Mouse (Mus musculus): ENCODE measurements around the gene Epha8.

The Epha8 gene

DNA sequence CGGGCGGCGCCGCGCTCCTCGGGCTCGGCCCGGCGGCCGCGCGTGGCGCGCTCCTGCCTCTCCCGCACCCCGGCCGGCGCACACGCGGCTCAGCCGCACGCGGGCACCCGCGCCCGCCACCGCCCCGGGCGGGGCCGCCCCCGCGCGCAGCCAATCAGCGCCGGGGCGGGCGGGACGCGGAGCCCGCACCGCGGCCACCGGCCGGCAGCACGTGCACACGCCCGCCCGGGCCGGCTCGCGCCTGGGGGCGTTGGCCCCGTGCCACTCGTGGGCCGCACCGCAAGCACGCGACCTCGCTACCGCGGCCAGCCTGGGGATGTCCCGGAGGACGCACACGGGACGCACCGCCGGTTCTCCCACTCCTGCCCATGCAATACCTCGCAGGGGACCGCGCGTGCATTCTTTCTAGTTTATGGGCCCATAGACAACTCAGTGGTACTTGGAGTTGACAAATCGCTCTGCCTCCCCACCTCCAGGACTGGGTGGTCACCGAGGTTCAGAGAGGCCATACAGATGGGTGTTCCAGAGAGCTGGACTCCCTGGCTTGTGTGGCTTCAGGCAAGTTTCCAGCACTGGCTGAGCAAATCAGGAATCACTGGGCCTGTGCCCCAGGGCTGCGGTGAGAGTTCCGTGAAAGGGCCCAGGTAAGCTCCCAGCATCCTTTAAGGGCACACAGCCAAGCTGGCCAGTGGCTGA is at the start of gene Epha8:
Epha8 (minus strand) TSS at position 66 of the 696 bp plus-strand sequence.
- no peak for DNase-seq

DNA sequence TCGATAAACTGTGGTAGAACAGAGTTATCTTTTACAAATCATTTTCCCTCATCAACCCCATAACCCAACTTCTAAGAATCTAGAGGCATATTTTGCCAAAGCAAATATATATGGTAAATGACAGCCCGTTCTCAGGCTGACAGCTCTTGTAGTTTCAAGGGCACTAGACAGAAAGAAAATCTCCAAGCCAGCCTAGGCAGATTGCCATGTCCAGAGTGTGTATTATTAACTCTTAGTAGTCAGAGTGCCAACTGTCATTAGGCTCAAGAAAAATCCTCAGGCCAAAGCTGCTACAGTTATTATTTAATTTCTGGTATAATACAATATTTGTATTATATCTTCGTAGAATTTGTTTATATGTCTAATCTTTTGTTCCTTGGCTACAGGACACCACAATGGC is 45.2 kb upstream of the Epha8 start:
- peak; percentile 73 for DNase-seq

DNA sequence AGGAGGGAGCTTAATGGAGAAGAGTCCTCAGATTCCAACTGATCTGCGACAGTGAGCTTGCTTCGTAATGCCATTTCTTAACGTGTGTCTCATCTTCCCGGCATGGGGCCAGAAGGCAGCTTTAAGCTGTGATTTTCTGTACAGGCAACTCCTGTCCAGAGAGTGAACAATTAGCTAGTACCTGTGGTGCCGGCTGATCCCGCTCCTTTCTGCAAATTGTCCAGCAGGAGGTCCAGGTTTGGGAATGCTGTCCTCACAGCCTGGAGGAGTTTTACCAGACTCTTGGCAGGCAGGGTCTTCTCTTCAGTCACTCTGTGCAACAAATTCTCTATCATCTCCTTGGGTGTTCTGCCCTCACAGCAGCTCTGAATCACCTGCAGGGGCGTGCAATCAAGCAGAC is 44.4 kb upstream of the Epha8 start:
- DNase-seq = no peak

DNA sequence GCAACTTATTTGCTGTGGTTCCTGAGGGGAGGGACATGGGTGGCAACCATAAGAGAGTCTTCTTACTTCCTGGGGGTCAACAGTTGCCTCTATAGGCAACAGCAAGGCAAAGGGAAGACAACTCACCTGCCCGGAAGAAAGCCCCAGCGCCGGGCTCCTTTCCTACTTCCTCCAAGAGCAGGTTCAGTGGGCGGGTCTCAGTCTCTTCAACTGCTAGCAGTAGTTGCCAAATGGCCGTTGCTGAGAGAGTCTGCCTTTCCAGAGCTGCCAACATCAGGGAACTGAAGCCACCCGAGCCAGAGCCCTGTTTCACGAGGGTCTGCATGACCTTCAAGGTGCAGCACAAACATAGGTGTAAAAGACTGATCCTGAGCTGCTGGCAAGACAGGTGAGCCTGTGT is 41.8 kb upstream of the Epha8 start:
- DNase-seq = no peak

DNA sequence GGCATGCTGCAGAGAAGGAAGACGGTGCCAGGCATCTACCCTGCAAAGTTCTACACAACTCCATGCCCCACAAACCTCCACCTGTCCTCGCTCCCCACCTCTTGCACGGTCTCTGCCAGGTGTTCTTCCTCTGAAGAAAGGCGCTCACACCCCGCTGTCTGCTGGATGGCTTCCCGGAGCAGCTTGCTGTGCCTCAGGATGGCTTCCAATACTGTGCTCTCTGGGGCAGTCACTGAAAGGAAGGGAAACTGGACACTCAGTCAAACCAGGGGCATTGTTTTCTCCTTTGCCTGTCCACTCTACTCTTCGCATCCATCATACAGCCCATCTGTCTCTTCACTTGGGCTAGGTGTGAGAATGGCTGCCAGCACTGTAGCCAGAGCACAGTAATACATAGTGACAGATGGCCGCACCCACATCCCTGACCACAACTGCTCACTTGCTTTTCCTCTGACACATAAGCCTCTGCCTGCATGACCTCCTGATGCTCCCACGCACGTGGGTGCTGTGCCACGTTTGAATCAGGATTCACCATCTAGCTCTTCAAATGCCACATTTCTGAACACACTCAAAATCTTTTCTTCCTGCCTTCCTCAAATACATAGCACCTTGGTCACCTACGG is 41.2 kb upstream of the Epha8 start:
- DNase-seq = no peak

DNA sequence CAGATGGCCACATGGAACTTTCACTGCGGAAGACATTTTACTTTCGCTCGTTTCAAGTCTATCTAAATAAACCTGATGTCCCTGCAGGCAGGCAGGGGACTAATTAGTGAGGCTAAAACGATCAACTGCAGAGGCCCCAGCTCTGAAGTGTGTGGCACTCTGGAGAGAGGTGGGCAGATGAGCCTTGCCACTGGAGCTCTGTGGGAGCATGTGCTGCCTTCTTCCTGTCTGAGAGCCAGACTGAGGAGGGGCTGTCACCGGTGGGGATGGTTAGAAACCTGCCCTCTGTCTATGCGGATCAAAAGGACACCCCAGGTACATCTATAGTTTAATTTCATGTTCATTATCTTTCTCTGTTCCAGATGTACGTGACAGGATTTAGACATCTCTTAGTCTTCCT is 40.3 kb upstream of the Epha8 start:
- no peak for DNase-seq

DNA sequence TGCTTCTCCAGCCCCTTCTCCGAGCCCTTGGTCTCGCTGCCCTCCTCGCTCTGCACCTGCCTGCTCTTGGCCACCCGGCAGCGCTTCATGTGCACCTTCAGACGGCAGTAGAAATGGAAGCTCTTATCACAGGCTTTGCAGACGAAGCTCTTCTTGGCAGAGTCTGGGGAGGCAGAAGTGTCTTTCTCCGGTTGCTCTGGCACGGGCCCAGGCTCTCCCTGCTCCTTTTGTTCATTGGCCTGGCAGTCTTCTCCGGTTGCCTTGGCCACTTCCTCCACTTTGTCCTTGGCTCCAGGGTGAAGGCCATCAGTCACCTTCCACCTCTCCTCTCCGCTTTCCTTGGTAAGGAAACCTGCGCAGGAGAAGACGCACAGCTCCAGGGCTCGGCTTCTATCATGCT is 38.7 kb upstream of the Epha8 start:
- no peak for DNase-seq

DNA sequence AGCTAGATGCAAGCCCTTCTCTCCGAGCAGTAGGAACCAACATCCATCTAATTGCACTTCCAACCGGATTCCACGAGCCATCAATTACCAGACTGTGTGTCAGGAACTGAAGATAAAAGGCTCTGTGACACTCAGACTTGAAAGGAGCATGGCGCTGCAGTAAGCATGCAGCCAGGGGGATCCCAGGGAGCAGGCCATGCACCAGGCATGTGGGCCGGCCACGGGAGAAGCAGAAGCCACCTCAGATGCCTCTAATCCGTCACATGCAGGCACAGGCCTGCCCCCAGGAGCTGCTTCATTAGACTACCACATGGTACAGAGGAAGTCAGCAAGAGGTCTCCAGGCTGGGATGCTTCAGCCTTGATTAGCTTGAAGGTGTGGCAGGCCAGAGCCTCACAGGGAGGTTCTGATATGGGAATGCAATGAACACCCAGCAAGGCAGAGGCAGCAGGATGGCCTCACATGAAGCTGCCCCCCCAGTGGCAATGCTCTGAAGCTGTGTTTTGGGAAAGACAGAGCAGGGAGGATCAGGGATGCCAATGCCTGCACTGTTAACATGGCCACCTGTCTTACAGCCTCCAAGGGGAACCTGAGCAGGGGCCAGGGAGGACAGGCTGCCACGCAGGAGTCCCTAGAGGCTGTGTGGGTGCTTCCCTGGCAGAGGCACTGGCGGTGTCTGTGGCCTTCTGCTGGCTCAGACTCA is 25.5 kb upstream of the Epha8 start:
- DNase-seq = no peak

DNA sequence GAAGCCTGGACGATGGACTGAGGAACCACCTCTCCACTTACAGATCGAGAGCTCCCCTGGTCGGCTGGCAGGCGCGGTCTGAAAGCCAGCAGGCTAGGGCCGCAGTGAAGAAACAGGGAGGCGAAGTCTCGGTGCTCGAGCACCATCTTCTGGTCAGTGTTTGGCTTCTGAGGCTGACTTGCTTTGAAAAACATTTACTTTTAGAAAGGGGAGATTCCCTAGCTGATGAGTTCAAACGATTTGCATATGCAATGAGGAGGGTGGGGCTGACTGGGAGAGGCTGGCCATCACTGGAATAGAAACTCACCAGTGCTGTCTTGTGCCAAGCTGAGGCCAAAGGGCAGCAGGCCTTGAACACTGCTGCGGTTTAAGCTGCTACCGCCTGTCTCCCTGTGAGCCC is 24.7 kb upstream of the Epha8 start:
- DNase-seq = peak; percentile 93

DNA sequence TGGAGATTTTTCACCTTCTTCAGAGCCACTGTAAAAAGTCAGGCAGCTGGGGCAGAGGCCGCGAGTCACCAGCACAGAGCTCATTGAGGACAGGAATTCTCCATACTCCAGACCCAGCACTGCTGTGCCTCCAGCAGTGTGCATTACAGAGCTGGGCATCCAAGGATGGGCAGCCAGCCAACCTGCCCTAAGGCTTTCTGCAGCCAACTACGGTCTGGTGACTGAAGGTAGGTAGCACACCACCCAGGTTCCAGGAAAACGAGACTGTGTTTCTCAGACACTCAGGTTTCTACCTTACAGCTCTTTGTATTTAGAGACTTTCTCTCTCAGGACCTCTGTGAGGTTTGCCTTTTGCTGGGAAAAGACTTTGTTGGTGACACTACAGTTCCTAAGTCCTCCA is 24.3 kb upstream of the Epha8 start:
- no peak for DNase-seq

DNA sequence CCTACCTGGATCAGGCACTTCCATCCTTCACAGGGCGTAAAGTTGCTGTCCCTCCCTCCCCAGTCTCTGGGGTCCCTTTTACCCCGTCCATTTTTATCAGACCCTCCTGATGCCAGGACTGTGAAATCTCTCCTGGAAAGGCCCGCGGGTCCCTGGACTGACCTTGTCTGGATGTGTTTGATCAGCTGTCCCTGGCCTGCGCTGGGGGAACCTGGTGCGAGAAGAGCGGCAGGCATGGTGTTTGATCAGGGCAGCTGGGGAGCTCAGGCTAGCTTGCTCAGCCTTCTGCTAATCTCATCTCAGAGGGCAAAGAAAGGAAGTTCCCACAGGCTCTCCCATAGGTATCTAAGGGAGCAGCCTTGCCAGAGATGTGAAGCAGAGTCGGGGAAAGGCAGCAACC is 20.6 kb upstream of the Epha8 start:
- no peak for DNase-seq

DNA sequence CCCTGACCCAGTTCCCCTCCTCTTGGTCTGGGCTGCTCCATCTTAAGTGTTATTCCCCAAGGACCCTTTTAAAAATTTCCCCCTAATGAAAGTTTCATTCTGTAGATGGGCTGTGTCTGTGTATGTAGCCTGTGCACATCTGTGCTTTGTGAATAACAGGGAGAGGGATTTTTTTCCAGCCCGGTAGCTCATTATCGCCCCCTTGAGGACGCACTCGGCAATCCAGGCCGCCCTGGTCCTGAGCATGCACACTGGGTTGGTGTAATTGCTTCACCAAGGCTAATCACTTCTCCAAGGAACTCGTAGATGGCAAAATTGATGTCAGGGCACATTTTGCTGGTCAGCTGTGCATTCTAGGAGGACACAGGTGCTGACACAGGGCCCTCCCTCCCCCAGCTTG is 14.3 kb upstream of the Epha8 start:
- DNase-seq = peak; percentile 45

DNA sequence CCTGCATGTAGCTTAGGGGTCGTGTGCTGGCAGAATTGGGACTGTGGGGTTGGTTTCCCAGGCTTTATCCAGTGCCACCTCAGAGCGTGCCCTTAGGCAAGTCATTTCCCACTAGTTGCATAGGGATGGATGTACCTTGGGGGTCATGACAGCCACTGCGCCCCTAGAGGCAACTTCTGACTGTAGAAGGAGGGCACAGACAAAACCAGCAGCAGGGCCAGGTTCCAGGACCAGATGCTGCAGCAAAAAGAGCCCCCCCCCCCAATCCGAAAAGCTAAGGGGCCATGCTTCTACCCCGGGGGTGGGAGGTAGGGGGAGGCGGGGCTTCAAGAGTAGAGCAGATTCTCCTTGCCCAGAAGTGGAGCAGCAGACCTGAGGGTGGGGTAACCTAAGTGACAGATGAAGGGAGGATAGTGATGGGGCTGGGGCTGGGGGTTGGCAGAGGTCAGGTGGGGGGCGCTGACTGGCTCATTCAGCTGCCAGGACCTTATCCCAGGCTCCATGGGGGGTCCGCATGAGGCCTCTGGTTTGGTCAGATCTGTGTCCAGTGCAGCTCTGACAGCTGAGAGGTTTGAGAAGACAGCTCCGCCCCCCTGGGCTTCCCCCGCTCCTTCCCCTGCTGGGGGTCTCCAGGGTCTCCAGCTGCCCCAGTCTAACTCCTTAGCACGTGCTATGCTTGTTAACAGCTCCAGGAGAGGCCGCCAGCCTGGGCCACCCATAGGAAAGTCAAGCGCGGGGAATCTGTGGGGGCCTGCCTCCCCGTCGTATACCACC is 13.1 kb upstream of the Epha8 start:
- DNase-seq = no peak

DNA sequence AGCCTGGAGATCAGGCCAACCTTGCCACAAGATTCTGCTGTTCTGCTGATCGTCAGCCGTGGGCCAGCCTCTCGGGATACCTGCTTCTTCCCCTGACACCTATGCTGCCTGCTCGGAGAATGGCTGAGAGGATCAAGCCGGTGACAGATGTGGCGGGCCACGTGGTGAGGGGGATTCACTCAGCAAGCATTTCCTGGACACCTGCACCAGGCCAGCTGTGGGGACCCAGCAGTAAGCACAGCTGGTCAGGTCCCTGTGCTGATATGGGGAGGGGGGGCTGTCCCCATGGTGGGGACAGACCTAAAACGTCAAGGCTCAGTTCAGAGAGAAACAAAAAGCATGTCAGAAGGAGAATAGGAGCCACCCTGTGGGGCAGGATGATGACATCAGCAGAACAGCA is 12.5 kb upstream of the Epha8 start:
- no peak for DNase-seq

DNA sequence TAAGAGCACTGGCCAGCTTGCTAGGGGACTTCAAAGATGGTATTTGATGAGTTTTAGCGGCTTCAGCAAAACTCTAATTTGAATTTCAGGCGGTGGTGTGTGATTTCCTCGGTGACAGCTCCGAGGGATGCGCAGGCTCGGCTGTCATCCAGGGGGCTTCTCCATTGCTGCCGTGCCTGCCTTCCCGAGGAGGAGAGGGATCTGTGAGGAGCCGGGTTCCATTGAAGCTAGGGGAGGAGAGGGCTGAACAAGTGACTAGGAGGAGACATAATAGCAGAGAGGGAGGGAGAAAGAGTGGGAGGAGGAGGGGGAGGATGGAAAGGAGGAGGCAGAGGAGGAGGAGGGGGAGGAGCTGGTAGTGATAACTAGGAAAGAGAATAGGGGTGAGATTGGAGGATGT is 10.9 kb upstream of the Epha8 start:
- DNase-seq = no peak

DNA sequence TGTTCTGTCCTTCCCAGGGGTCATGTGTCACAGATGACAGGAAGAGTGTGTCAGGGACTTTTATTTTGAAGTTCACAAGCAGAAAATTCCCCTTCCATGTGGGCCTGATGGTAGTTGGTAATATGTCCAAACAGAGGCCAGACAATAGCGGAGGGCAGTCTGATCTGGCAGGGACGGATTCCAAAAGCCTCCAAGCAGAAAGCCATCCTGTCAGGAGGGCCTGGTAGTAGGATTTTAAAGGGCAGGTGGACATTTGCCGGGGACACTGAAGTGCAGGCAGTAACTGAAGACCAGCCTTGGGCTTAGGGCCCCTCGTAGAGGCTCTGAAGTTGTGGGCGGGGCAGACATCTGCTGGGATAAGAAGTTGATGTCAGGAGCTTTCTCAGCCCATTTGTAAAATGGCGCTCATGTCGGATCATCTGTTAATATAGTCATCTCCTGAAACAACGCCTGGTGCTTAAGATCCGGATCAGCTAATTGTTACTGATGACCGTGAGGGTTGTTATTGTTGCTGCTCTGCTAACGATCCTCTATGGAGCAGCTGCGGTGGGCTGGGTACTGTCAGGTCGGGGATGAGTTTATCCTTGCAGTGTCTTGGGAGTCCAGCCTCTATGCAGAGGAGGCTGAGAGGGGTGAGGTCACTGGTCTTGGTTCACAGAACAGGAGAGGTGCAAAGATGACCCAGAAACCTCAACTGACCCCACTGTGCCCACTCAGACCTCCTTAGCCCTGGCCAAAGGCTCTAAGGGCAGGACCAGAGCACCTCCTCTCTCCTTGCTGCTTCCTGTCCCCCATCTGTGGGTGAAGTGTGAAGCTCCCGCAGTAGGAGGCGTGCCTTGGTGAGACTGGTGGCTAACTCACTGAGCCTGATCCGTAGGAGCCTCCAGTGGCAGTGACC is 10.1 kb upstream of the Epha8 start:
- DNase-seq = no peak

DNA sequence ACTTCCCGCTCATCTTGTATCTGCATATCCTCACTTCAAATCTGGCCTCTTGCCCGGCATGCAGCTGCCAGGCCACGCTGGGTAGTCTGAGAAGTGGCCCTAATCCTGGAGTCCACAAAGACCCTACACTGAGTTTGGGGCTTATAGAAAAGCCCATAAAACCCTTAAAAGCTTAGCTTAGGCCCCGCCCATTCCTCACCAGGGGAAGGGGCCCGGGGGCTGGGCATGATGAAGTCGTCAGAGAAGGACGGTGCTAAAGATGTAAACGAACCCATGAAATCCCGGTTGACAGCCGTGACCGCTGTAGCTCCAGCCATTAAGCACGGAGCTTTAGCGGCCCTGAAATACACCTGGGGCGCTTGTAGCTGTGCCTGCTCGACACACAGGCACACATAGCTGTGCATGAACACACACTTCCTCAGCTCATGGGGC is 8.4 kb upstream of the Epha8 start:
- DNase-seq = no peak

DNA sequence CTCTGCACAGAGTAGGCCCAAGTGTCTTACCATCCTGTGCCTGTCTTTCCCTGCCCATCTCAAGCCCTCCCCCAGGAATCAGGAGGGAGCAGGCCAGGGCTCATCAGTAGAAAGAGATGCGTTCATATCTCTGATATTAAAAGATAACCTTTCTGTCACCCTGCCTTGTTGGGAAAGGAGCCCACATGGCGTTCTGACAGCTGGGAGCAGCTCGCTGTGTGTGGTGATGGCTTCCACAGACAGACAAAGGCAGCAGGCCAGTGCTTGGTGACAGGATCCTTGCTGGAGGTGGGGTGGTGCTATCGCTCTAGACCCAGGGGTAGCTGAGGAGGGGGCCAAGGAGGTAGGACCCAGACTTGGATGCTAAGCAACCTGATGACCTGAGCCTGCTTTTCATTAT is 5.8 kb upstream of the Epha8 start:
- no peak for DNase-seq

DNA sequence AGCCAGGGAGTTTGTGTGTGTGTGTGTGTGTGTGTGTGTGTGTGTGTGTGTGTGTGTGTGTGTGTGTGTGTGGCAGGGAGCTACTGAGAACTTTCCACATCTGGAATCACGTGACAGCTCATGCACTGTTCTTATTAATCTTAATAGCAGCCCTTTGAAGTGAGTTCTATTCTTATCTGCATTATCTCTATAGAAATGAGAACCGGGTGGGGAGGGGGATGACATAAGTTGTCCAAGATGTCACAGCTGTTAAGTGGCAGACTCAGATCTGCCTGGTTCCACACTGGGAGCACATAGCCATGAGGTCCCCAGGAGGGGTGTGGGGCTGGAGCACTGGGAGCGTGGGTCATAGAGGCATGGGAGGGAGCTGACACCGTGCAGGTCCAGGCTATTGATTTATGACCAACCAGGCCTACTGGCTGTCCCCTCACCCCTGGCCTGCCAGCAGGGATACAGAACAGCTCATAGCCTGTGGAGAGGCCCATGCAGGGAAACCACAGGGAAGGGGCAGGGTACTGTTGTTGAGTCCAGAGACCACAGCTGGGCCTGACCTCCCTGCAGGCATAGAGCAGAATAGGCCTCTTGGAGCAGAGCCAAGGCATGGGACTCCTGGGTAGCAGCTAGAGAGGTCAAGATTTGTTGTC is 5.1 kb upstream of the Epha8 start:
- peak; percentile 13 for DNase-seq

DNA sequence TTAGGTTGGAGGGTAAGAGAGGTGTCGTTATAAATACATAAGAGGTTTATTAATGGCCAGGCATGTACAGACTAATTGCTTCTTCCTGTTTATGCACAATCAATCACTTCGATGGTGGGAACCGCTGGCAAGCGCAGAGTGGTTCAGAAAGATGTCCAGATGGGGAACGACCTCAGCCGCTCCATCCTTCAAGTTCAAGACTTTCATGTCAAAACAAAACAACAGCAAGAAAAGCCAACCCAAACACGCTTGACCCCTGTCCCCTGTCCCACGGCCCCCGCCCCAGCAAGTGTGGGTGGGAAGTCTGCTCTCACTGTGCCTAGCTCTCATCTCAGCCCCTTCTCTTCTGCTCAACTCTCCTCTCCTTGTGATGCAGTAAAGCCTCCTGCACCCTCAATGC is 4.0 kb upstream of the Epha8 start:
- no peak for DNase-seq

DNA sequence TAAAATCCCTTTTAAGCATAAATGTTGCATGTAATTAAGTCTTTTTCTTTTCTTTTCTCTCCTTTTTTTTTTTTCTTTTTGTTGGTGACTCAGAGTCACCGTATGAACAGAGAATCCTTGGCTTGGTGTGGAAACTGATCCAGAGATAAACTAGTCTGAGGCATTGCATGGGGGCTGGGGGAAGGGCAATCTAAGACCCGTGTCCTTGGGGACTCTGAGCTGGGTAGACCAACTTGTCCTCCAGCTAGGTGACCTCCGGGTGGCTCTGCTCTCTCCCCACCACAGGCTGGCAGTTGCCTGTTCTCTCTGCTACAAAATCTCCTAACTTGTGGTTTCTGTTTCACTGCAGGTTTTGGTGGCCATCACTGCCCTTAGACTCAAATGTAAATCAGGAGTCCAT is 3.5 kb upstream of the Epha8 start:
- no peak for DNase-seq

DNA sequence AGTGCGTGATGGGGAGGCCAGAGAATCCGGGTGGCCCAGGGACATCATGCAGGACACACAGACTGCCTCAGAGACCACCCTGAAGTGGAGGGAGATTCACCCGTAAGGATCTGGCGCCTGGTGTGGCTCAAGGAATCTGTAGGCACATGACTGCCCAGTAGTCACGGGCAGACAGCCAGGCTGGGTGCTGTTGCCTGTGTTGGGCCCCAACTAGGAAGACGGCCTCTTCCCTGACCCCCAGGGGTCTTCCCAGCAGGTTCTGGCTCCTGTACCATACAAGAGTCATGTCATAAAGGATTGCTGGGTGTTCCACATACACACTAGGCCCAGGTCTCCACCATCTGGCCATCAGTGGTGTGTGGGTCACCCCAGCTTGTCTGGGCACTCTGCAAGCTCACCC is 2.1 kb downstream of the Epha8 start:
- no peak for DNase-seq

Data from kidney, adult 9 months (tissue).